ENCODE assay signal across 22 mouse cellular contexts in genomic region chrX:36108601-36109000, GRCm38 (mm10).
"Had no signal": no experiment of that assay in that cellular context is flagged by ENCODE, and none has a peak within 500 bp of the region (broad histone marks: within the 10 kb centered on the region; RNA-seq: fewer than 3 reads in every experiment).

No protein-coding gene starts in this region.

- H3K9ac ChIP-seq: intestine, embryonic 15.5 days; kidney, embryonic 15.5 days; limb, embryonic 12.5 days; limb, embryonic 15.5 days; liver, embryonic 15.5 days; midbrain, embryonic 12.5 days; midbrain, embryonic 15.5 days; neural tube, embryonic 12.5 days; neural tube, embryonic 15.5 days had no signal

- H3K4me2 ChIP-seq: intestine, embryonic 15.5 days; kidney, embryonic 15.5 days; limb, embryonic 12.5 days; limb, embryonic 15.5 days; liver, embryonic 11.5 days; liver, embryonic 15.5 days; midbrain, embryonic 12.5 days; midbrain, embryonic 15.5 days; neural tube, embryonic 12.5 days; neural tube, embryonic 15.5 days had no signal

- H3K4me1 ChIP-seq: intestine, embryonic 15.5 days; kidney, embryonic 15.5 days; limb, embryonic 12.5 days; liver, embryonic 15.5 days; midbrain, embryonic 12.5 days; neural tube, embryonic 12.5 days; neural tube, embryonic 15.5 days had no signal

- DNase-seq: kidney, adult 11 months; kidney, adult 8-10 months; kidney, postnatal 10 days; kidney, postnatal 4 days; layer of hippocampus, postnatal 36 days; lung, adult 2 months; lung, postnatal 36 days; retina, postnatal 1 day; thymus, adult 2 months; thymus, postnatal 14 days; thymus, postnatal 4 days had no signal

- ATAC-seq: intestine, embryonic 15.5 days; midbrain, embryonic 15.5 days had no signal

- H3K36me3 ChIP-seq: intestine, embryonic 15.5 days; kidney, embryonic 15.5 days; limb, embryonic 12.5 days; limb, embryonic 15.5 days; liver, embryonic 15.5 days; midbrain, embryonic 12.5 days; midbrain, embryonic 15.5 days; neural tube, embryonic 12.5 days; neural tube, embryonic 15.5 days had no signal

- H3K27ac ChIP-seq: intestine, embryonic 15.5 days; kidney, embryonic 15.5 days; left cerebral cortex, adult 2 months; limb, embryonic 12.5 days; limb, embryonic 15.5 days; liver, embryonic 15.5 days; midbrain, embryonic 12.5 days; midbrain, embryonic 15.5 days; neural tube, embryonic 12.5 days; neural tube, embryonic 15.5 days had no signal

- H3K27me3 ChIP-seq: intestine, embryonic 15.5 days; kidney, embryonic 15.5 days; limb, embryonic 12.5 days; limb, embryonic 15.5 days; midbrain, embryonic 15.5 days; neural tube, embryonic 12.5 days; neural tube, embryonic 15.5 days had no signal

- H3K9me3 ChIP-seq: intestine, embryonic 15.5 days; kidney, embryonic 15.5 days; limb, embryonic 12.5 days; limb, embryonic 15.5 days; liver, embryonic 15.5 days; midbrain, embryonic 12.5 days; midbrain, embryonic 15.5 days; neural tube, embryonic 12.5 days; neural tube, embryonic 15.5 days had no signal

- H3K4me3 ChIP-seq: intestine, embryonic 15.5 days; kidney, embryonic 15.5 days; left cerebral cortex, adult 2 months; limb, embryonic 12.5 days; limb, embryonic 15.5 days; liver, embryonic 15.5 days; midbrain, embryonic 12.5 days; midbrain, embryonic 15.5 days; neural tube, embryonic 12.5 days; neural tube, embryonic 15.5 days had no signal
